7 mouse cellular contexts compared by ENCODE assay signal in genomic region chr4:43052627-43053026, GRCm38 (mm10). TPM values are rescaled to one million over a fixed set of nuclear protein-coding genes. Genes with fewer than 3 reads are reported as not detected.
DNase-seq lines count a peak whose midpoint lies in the region; ATAC-seq lines count a peak whose summit lies in the region.

No protein-coding gene starts in this region.

- 0 out of 2 replicates have a peak, but pooled peaks have one; percentile 33 for ATAC-seq in midbrain, embryonic 11.5 days (ENCODE audit: low FRiP score)
- no peak for ATAC-seq in midbrain, embryonic 16.5 days
- peak; percentile 79 for ATAC-seq in activated CD4-positive, CD25-positive, alpha-beta regulatory T cell, adult 4 months

- H3K36me3 ChIP-seq in midbrain, embryonic 11.5 days (ENCODE audit: control insufficient read depth, insufficient read depth, low read length) = no peaks in the 10 kb centered on the region
- H3K36me3 ChIP-seq in midbrain, embryonic 16.5 days (ENCODE audit: control insufficient read depth, insufficient read depth, low read length) = no peaks in the 10 kb centered on the region

- H3K27ac ChIP-seq in midbrain, embryonic 11.5 days (ENCODE audit: low read depth, low read length) = no peak overlapping the region
- H3K27ac ChIP-seq in midbrain, embryonic 16.5 days (ENCODE audit: low read length) = no peak overlapping the region

- no peaks in the 10 kb centered on the region for H3K9me3 ChIP-seq in midbrain, embryonic 11.5 days (ENCODE audit: control insufficient read depth, low read length)
- H3K9me3 ChIP-seq in midbrain, embryonic 16.5 days (replicated peaks; ENCODE audit: control insufficient read depth, low read length, poor library complexity, severe bottlenecking) = no peaks in the 10 kb centered on the region

- peak; percentile 93 for DNase-seq in midbrain, embryonic 11.5 days (ENCODE audit: low spot score, missing footprints)
- DNase-seq in embryo, embryonic 11 days = peak; percentile 83
- DNase-seq in kidney, postnatal 14 days = peak; percentile 60
- DNase-seq in retina, postnatal 1 day = peak; percentile 86
- no peak for DNase-seq in adrenal gland, adult 8-10 months

- no peak overlapping the region for H3K4me2 ChIP-seq in midbrain, embryonic 11.5 days
- no peak overlapping the region for H3K4me2 ChIP-seq in midbrain, embryonic 16.5 days (ENCODE audit: low read length)

- H3K9ac ChIP-seq in midbrain, embryonic 11.5 days (ENCODE audit: low read length) = no peak overlapping the region
- H3K9ac ChIP-seq in midbrain, embryonic 16.5 days (ENCODE audit: low read depth, low read length) = no peak overlapping the region

- H3K4me1 ChIP-seq in midbrain, embryonic 11.5 days (ENCODE audit: control insufficient read depth, insufficient read depth, low read length) = no peaks in the 10 kb centered on the region
- H3K4me1 ChIP-seq in midbrain, embryonic 16.5 days (ENCODE audit: control insufficient read depth, insufficient read depth, low read length) = no peaks in the 10 kb centered on the region

- no peaks in the 10 kb centered on the region for H3K27me3 ChIP-seq in midbrain, embryonic 11.5 days (ENCODE audit: control insufficient read depth, insufficient read depth, low read length)
- no peaks in the 10 kb centered on the region for H3K27me3 ChIP-seq in midbrain, embryonic 16.5 days (ENCODE audit: control insufficient read depth, insufficient read depth, low read depth, low read length)

- 12% methylated on average over 4 of the region's 4 CpGs for WGBS in midbrain, embryonic 11.5 days
- 14% methylated on average over 4 of the region's 4 CpGs for WGBS in midbrain, embryonic 16.5 days

- H3K4me3 ChIP-seq in midbrain, embryonic 11.5 days (ENCODE audit: low read depth, low read length) = no peak overlapping the region
- H3K4me3 ChIP-seq in midbrain, embryonic 16.5 days (ENCODE audit: low read depth, low read length) = no peak overlapping the region

RNA-seq across cellular contexts. Expression of gene Unc13b, which starts 6.1 kb away (rescaled TPM):
- 14.7 and 16.2 TPM in 2 replicates for polyA plus RNA-seq in midbrain, embryonic 11.5 days (2014; fragmentation: Nextera tagmentation; extraction: Ambion mirVana)
- polyA plus RNA-seq in midbrain, embryonic 16.5 days (2015; fragmentation: Nextera tagmentation; extraction: Ambion mirVana) = 19.5 and 20.8 TPM in 2 replicates
- under 1 TPM in 1 of 2 experiments, not detected in 1; 0.08 TPM for polyA plus RNA-seq in activated CD4-positive, CD25-positive, alpha-beta regulatory T cell, adult 4 months (2017; shearing (Covaris generic))
- total RNA-seq in adrenal gland, adult 8-10 months (2022) = 10 to 100 TPM; 17.2 to 33.9 (median 22.9) TPM

RNA-seq across cellular contexts. Expression of gene Fam214b, which starts 6.6 kb away (rescaled TPM):
- 23.3 and 24.4 TPM in 2 replicates for polyA plus RNA-seq in midbrain, embryonic 11.5 days (2014; fragmentation: Nextera tagmentation; extraction: Ambion mirVana)
- 43.4 and 49.9 TPM in 2 replicates for polyA plus RNA-seq in midbrain, embryonic 16.5 days (2015; fragmentation: Nextera tagmentation; extraction: Ambion mirVana)
- 1 to 10 TPM; 2.9 to 4.0 TPM for polyA plus RNA-seq in activated CD4-positive, CD25-positive, alpha-beta regulatory T cell, adult 4 months (2017; shearing (Covaris generic))
- 10 to 100 TPM; 49.5 to 64.9 (median 61.1) TPM for total RNA-seq in adrenal gland, adult 8-10 months (2022)

RNA-seq across cellular contexts. Expression of gene Stoml2, which starts 21.1 kb away (rescaled TPM):
- 365 TPM in 2 replicates for polyA plus RNA-seq in midbrain, embryonic 11.5 days (2014; fragmentation: Nextera tagmentation; extraction: Ambion mirVana)
- 211 and 234 TPM in 2 replicates for polyA plus RNA-seq in midbrain, embryonic 16.5 days (2015; fragmentation: Nextera tagmentation; extraction: Ambion mirVana)
- 100 to 1,000 TPM; 119 to 161 TPM for polyA plus RNA-seq in activated CD4-positive, CD25-positive, alpha-beta regulatory T cell, adult 4 months (2017; shearing (Covaris generic))
- 100 to 1,000 TPM; 204 to 262 (median 242) TPM for total RNA-seq in adrenal gland, adult 8-10 months (2022)

RNA-seq across cellular contexts. Expression of gene Pigo, which starts 27.0 kb away (rescaled TPM):
- polyA plus RNA-seq in midbrain, embryonic 11.5 days (2014; fragmentation: Nextera tagmentation; extraction: Ambion mirVana) = 16.2 and 16.4 TPM in 2 replicates
- polyA plus RNA-seq in midbrain, embryonic 16.5 days (2015; fragmentation: Nextera tagmentation; extraction: Ambion mirVana) = 29.0 and 32.0 TPM in 2 replicates
- polyA plus RNA-seq in activated CD4-positive, CD25-positive, alpha-beta regulatory T cell, adult 4 months (2017; shearing (Covaris generic)) = 10 to 100 TPM; 14.1 to 14.6 TPM
- 10 to 100 TPM; 14.8 to 30.8 (median 22.5) TPM for total RNA-seq in adrenal gland, adult 8-10 months (2022)

RNA-seq across cellular contexts. Expression of gene Fancg, which starts 42.3 kb away (rescaled TPM):
- 21.4 and 22.0 TPM in 2 replicates for polyA plus RNA-seq in midbrain, embryonic 11.5 days (2014; fragmentation: Nextera tagmentation; extraction: Ambion mirVana)
- 26.9 and 30.0 TPM in 2 replicates for polyA plus RNA-seq in midbrain, embryonic 16.5 days (2015; fragmentation: Nextera tagmentation; extraction: Ambion mirVana)
- 10 to 100 TPM; 16.5 to 27.4 TPM for polyA plus RNA-seq in activated CD4-positive, CD25-positive, alpha-beta regulatory T cell, adult 4 months (2017; shearing (Covaris generic))
- 10 to 100 TPM in 2 of 4 experiments, 1 to 10 TPM in 2; 8.0 to 17.8 (median 12.5) TPM for total RNA-seq in adrenal gland, adult 8-10 months (2022)

Comparison
In these comparisons a context has a peak if more than half of its experiments do, and no peak if none do; other contexts are left out.
1. RNA of gene Unc13b, which starts 6.1 kb away (polyA plus RNA-seq): 19.5 to 20.8 TPM in midbrain, embryonic 16.5 days and 14.7 to 16.2 TPM in midbrain, embryonic 11.5 days; 0.08 TPM in activated CD4-positive, CD25-positive, alpha-beta regulatory T cell, adult 4 months; every median in the first group is over 10 times any median in the second.